Mouse (Mus musculus) cerebellum, adult 11 months (tissue): Measurements from ENCODE around the gene St6gal2.

Source experiments
- DNase-seq: peaks from one replicate; pipeline ENCODE4 v3.0.0; 2022

Gene St6gal2

DNA sequence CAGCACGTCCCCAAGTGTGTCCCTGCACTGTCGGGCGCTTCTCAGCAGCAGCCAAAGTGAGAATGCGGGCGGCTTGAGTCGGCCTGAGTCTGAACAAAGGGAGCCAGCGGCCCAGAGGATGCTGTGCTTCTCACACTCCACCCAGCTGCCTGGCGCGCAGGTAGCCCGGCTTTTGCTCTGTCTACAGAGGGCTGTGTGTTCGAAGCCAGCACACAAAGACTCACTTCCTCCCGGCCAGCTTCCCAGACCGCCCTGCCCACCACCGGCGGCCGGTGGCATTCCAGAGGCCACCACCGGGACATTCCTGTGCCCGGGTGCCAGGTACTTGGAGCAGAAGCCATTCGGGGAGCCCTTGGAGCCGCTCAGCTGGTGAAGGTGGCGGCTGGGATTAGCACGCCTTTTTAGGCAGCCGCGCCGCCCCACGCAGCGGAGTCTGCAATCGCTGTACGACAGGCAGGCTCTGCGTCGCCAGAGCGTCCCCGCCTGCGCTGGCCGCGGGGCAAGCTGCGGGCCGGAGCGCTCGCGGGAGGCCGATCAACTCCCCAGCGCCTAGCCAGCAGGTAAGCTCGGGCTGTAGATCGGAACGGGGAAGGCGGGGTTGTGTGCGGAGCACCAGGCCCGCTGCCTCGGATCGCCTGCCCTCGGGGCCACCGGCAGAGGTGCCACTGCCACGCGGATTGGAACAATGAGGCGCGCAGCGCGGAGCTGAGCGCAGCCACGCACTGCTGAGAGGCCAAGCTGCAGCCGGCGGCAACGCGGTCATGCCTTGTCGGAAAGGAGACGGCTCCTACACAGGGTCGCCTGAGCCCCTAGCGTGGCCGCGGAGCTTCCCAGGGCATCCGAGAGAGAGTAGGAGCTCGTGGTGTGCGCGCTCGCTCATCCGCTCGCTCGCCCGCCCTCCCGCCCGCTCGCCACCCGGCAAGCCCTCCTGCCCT, at the start of gene St6gal2:
St6gal2 (plus strand) TSS at position 133 of the 935 bp plus-strand sequence.
- DNase-seq: peak; percentile 8

- no peak for DNase-seq
Observed at GRCm38 (mm10) chr17:55406043-55406442, 39.1 kb upstream of the St6gal2 start.

GRCm38 (mm10) chr17:55416519-55416918, 28.7 kb upstream of the St6gal2 start:
- DNase-seq: no peak

GRCm38 (mm10) chr17:55446185-55446527, 974 bp downstream of the St6gal2 start:
- no peak for DNase-seq

GRCm38 (mm10) chr17:55446698-55447097, 1.5 kb downstream of the St6gal2 start:
- DNase-seq: no peak

DNA sequence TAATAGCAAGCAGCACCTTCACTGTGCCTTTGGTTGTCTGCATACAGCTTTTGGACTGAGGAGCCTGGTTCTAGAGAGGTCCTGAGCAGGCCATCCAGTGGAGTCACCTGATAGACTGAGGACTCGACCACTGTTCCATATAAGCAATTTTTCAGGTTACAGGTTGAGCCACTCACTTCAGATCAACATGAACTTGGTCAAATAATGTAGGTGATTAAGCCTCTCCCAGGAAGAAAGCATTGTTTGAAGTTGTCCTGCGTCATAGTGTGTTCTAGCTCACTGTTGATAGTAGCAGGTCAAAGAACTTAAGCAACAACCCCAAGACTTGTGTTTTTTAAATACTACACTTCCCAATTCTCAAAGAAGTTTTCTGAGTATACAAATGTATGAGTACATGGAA, 5.8 kb downstream of the St6gal2 start:
- DNase-seq: no peak

- no peak for DNase-seq
Observed at GRCm38 (mm10) chr17:55454487-55454886, 9.3 kb downstream of the St6gal2 start.

DNA sequence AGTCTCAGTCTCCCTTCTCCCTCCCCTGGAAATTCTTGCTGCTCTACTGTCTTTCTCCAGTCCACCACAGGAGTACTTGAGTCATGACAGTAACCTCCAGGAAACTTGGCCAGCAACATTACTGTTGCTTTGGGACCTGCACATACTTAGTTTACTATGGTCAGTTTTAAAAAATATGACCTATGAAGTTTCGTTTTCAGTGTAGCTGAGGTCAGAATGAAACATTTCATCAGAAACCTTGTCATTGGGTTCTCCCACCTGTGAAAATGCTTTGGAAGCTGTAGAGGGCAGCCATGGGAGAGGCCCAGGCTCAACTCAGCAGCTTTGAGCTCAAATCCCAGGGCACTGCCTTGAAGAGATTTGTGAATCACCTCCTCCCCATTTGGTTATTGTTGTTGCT, 15.0 kb downstream of the St6gal2 start:
- DNase-seq: no peak

GRCm38 (mm10) chr17:55467579-55467978, 22.4 kb downstream of the St6gal2 start:
- no peak for DNase-seq

DNA sequence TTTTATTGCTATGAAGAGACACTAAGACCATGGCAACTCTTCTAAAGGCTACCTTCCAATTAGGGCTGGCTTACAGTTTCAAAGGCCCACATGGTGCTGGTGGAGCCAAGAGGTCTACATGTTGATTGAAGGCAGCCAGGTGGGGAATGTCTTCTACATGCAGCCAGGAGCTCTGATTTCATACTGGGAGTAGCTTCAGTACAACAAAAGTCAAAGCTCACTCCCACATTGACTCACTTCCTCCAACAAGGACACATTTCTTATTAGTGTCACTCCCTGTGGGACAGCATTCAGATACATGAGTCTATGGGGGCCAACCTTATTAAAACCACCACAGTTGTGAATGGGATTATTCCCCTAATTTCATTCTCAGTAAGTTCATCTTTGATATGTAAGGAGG, 23.8 kb downstream of the St6gal2 start:
- DNase-seq: no peak

GRCm38 (mm10) chr17:55475974-55476373, 30.8 kb downstream of the St6gal2 start:
- DNase-seq: no peak

GRCm38 (mm10) chr17:55477361-55477760, 32.2 kb downstream of the St6gal2 start:
- no peak for DNase-seq

DNA sequence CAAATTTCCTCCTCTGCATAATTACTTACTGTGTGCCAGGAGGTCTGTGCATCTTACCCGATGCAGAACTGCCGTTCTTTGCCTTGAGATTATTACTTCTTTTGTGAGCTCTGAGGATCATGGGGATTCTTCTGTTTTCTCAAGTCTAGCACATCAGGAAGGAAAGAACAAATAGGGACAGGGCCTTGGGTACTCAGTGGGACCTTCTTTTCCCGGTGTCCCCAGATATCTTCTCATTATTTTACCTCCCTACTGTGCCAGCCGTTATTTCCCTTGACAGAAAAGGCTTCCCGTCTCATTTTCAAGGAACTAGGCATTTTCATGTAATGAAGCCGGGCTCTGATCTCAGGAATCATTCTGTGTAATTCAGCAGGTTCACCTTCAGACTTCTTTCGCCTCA, 34.2 kb downstream of the St6gal2 start:
- no peak for DNase-seq

DNA sequence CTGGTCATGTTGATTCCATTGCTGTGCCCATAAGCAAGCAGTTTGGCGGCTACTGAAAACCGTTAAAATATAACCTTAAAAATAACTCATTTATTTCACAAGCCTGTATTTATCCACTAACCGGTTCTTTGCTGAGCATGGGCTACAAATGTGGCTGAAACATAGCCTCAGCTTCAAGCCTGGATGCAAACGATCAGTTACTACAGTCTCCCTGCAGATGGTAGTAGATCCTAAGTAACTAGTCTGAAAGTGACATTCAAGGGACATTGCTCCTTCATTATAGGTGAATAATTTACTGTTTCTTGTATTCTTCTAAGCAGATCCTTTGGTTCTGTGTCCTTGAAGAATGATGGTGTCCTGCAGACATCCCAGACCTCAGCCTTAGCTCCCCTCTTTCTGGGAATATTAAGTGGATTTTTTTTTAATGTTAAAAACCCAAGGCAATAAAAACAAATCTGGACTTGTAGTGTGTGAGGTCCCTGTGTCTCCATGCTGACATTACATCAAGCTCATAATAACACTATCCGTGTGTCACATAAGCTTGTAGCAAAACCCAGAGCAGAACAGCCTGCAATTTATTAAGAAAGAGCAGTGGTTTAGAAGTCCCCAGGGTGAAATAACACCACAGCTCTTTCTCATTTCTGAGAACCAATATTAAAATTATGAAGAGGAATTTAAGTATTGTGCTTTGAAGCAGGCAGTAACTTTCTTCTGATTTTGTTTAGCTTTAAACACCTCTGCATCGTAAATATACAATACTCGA, 39.1 kb downstream of the St6gal2 start:
- no peak for DNase-seq

DNA sequence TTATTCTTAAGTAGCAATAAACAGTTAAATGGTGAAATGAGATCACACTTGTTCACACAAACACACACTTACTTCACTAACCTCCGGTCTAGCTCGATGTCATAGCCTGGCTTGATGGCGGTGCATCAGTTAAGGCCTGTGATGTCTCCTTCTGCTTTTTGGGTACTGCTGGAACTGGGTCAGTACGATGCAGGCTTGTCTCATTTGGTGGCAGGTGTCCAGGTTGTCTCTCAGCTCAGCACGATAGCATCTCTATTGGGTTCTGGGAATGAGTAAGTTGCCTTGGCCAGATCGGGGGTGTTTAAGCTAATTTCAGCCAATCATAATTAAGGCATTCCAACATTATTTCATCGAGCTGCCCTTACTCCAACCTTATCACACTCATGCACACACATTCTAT, 86.7 kb downstream of the St6gal2 start:
- DNase-seq: peak; percentile 1

GRCm38 (mm10) chr17:55548476-55548875, 103.3 kb downstream of the St6gal2 start:
- no peak for DNase-seq

GRCm38 (mm10) chr17:55561774-55562173, 116.6 kb downstream of the St6gal2 start:
- no peak for DNase-seq
